In genomic region chr13:52828946-52829523, GRCm38 (mm10) we compare ENCODE assay signal across 9 mouse cellular contexts.
DNase-seq lines count a peak whose midpoint lies in the region; ATAC-seq and TF ChIP-seq lines count a peak whose summit lies in the region.
"Had no signal": no experiment of that assay in that cellular context is flagged by ENCODE, and none has a peak within 500 bp of the region (broad histone marks: within the 10 kb centered on the region; RNA-seq: fewer than 3 reads in every experiment).

No protein-coding gene starts in this region.

- no peak for ATAC-seq in G1E (ENCODE audit: extremely low read depth, insufficient number of reproducible peaks, low FRiP score, poor library complexity, severe bottlenecking)
- ATAC-seq in monocyte, adult 5-6 weeks (replicated peaks; ENCODE audit: insufficient number of reproducible peaks, low FRiP score, low TSS enrichment, poor library complexity, severe bottlenecking), result peak; percentile 64
- no peak for ATAC-seq in hindbrain, embryonic 14.5 days (ENCODE audit: low FRiP score)

- 80% methylated on average over 12 of the region's 12 CpGs for WGBS in hindbrain, embryonic 14.5 days

- no peaks in the 10 kb centered on the region for H3K4me1 ChIP-seq in G1E (ENCODE audit: insufficient read depth, low read depth, low read length)
- H3K4me1 ChIP-seq in hindbrain, embryonic 14.5 days (replicated peaks; ENCODE audit: control insufficient read depth, insufficient read depth, low read length), result no peaks in the 10 kb centered on the region

- H3K9me3 ChIP-seq in G1E (replicated peaks), result peaks cover 50% of the 10 kb centered on the region
- H3K9me3 ChIP-seq in hindbrain, embryonic 14.5 days (ENCODE audit: control insufficient read depth, low read length), result no peaks in the 10 kb centered on the region
- H3K9me3 ChIP-seq: limb, embryonic 12.5 days had no signal

- peak overlapping the region; percentile 9; the same call in 1 of the 2 replicates for H3K4me3 ChIP-seq in G1E (ENCODE audit: low read depth, low read length)
- H3K4me3 ChIP-seq in hindbrain, embryonic 14.5 days (replicated peaks; ENCODE audit: low read length), result no peak overlapping the region
- H3K4me3 ChIP-seq: limb, embryonic 12.5 days had no signal

- intact Hi-C loops in heart, postnatal 36 days (cut with DNase I), result no loop called here

- no peak overlapping the region for H3K4me2 ChIP-seq in hindbrain, embryonic 14.5 days (replicated peaks)
- H3K4me2 ChIP-seq: limb, embryonic 12.5 days had no signal

- no peak overlapping the region for H3K27ac ChIP-seq in hindbrain, embryonic 14.5 days
- H3K27ac ChIP-seq: limb, embryonic 12.5 days had no signal

- no peaks in the 10 kb centered on the region for H3K36me3 ChIP-seq in G1E (replicated peaks)
- no peaks in the 10 kb centered on the region for H3K36me3 ChIP-seq in hindbrain, embryonic 14.5 days (replicated peaks; ENCODE audit: control insufficient read depth, insufficient read depth)

- no peaks in the 10 kb centered on the region for H3K27me3 ChIP-seq in G1E (ENCODE audit: insufficient read depth, low read length)
- no peaks in the 10 kb centered on the region for H3K27me3 ChIP-seq in hindbrain, embryonic 14.5 days (ENCODE audit: control insufficient read depth, insufficient read depth, low read length)
- H3K27me3 ChIP-seq: limb, embryonic 12.5 days had no signal

- no peak for TF ChIP-seq CTCF in G1E (IDR thresholded peaks at IDR 0.05; ENCODE audit: low read depth, low read length)

- DNase-seq in G1E (ENCODE audit: low spot score), result no peak
- DNase-seq in adrenal gland, adult 8-10 months, result peak; percentile 87
- peak; percentile 30 to 47 for DNase-seq in heart, postnatal 36 days
- DNase-seq in right cerebral cortex, postnatal 10 days (ENCODE audit: low spot score in 2 of 2), result no peak
- DNase-seq in right cerebral cortex, postnatal 4 days, result no peak
- DNase-seq in hindbrain, embryonic 14.5 days (ENCODE audit: low spot score), result no peak
- DNase-seq in urinary bladder, postnatal 10 days (ENCODE audit: low spot score), result no peak

- H3K9ac ChIP-seq in hindbrain, embryonic 14.5 days, result no peak overlapping the region
- H3K9ac ChIP-seq: limb, embryonic 12.5 days had no signal

Comparison
In these comparisons a context has a peak if more than half of its experiments do, and no peak if none do; other contexts are left out.
1. DNase-seq: peak in adrenal gland, adult 8-10 months (single experiment) and heart, postnatal 36 days (2 of 2); none in G1E (single experiment), right cerebral cortex, postnatal 10 days (0 of 2), right cerebral cortex, postnatal 4 days (single experiment), hindbrain, embryonic 14.5 days (single experiment) and urinary bladder, postnatal 10 days (single experiment).